Mouse (Mus musculus): Measurements from ENCODE around the gene Ndrg3.
"Not testable (repeated sequence)": the region's sequence is repeated elsewhere in the genome, so short reads cannot be mapped to it uniquely, and the experiment has no call there.

The Ndrg3 gene

DNA sequence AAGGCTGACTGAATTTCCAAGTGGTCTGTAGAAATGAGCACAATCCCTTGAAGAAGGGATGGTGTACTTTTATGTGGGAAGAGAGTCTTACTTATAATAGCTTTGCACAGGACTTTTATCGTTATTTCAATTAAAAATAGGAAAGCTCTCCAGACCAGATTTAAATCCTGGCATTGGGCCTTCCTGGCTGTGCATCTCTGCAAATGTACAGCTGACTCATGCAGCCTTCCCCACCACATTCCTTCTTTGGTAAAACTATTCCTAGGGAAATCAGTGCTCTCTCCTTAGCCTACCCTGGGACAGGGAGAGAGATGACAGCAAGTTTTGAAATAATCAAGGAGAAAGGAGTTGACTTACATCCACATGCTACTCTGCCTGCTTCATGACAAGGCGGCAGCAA is 54.1 kb downstream of the Ndrg3 start:
- DNase-seq (ENCODE audit: low spot score in 2 of 2) = peak; percentile 82 to 89

DNA sequence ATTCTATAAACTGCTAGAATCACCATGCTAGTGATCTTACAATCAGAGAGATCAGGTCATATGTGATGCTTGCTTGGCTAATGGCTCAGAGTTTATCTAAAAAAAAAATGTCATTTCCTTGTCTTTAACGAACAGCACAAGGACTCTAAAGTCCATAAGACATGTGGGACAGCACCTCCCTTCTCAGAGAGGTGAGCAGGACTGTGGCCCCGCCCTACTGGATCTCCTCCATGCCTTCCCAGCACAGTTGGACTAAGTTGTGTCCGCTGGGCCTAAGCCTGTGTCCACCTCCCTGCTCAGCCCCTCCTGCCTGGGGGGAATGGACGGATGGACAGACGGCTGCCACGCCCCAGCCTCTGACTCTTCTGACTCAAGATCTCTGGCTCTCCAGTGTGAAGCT is 56.9 kb downstream of the Ndrg3 start:
- no peak for DNase-seq (ENCODE audit: low spot score in 2 of 2)

DNA sequence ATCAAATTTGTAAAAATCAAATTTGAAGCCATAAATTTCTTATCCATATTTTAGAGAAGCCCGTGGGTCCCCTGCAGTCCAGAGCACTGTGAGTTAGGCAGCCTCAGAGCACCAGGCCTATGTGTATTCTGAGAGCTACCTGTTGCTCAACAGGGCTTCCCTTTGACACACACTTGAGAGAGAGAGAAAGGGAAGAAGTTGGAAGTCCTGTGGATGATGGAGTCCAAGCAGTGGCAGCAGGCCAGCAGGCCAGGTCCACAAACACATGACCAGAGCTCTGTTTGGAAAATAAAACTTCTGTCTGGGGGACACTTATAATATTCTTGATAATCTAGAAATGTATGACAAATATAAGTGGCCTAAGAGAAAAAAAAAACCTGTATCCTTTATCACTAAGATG is 58.4 kb downstream of the Ndrg3 start:
- no peak for DNase-seq (ENCODE audit: low spot score in 2 of 2)

DNA sequence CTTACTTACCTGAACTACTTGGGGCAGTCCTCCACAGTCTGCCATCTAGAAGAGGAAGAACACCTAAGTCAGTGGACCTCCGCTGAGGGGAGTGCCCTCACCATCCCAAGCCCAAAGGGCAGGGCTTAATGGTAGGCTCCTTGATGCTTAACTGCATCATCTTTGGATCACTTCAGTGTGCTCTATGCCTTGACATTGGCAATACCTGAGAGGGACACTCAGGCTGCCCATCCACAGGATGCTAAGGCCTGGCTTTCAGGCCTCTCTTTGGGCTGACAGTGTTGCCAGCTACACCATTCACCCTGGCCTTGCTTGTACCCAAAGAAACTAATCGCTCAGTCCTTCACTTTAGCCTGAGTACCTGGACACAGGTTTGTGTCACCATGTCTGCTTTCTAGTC is 60.4 kb downstream of the Ndrg3 start:
- DNase-seq (ENCODE audit: low spot score in 2 of 2) = no peak

DNA sequence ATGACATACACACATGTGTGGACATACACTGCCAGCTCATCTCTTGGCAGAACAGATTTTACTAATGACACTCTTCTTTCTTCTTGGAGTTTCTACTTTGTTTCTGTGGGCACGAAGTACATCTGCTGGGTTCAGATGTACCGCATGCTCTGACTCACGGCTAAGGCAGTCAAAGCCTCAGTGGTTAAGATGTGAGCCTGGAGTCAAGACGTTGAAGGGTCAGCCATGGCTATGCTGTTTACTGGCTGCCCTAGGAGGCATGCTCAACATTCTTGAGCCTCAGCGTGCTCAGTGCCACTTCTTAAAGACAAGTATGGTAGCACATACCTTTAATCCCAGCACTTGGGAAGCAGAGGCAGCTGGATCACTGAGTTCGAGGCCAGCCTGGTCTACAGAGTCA is 61.3 kb downstream of the Ndrg3 start:
- no peak for DNase-seq (ENCODE audit: low spot score in 2 of 2)

DNA sequence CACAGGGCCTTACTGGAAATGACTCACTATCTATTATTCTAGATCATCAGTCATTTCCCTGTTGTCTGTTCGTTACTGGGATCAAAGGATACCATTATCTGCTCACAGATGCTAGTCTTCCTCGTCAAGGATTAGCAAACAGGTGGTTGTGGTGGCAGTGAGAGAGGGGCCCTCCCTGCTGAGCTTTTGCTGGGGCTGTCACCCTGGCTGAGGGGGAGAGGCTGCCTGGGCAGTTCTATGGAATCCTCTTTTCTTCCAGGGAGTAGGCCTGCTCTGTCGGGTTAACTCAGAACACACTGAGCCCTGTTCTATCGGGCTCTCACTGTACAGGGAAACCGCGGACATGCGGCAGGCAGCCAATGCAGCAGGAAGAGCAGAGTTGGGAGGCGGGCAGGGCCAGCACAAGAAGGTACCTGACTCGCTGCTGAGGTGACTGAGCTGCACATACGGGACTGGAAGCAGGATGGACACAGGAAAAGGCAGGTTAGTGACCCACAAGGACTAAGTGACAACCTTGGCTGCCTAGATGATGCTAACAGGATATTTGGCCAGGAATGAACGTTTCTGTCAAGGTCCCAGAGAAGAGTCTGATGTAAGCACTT is 62.2 kb downstream of the Ndrg3 start:
- no peak for DNase-seq (ENCODE audit: low spot score in 2 of 2)

DNA sequence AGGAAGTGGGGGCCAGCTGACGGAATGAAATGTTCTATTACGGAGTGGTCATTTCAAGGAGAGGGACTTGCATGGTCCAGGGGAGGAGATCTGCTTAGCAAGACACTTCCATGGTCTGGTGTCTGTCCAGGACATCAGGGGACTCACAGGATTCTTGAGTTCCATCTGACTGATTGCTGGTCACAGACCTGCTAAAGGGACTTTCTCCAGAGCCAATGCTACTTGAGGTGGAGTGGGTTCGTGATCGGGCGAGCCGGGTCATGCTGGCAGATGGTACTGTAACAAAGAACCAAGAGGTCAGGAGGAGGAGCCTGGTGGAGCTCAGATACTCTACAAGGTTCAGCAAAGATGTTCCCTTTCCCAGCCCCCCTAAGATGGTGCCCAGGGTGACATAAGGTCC is 63.2 kb downstream of the Ndrg3 start:
- DNase-seq (ENCODE audit: low spot score in 2 of 2) = no peak

DNA sequence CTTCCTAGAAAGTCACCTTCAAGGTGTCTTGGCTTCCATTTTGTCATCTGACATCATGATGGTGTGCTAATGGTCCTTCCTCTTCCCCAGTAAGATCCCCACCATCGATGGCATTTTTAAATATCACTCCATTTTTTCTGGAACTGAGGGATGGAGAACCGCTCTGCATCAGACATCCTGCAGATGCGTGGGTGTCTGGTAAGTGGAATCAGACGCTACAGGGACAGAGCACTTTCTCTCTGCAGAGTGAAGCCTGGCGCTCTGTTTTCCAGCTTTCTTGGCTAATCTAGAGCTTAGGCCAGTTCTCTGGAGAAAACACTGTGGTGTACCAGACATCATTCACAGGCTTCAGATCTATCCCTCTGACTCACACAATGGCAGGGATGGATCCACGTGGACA is 64.2 kb downstream of the Ndrg3 start:
- DNase-seq (ENCODE audit: low spot score in 2 of 2) = no peak

DNA sequence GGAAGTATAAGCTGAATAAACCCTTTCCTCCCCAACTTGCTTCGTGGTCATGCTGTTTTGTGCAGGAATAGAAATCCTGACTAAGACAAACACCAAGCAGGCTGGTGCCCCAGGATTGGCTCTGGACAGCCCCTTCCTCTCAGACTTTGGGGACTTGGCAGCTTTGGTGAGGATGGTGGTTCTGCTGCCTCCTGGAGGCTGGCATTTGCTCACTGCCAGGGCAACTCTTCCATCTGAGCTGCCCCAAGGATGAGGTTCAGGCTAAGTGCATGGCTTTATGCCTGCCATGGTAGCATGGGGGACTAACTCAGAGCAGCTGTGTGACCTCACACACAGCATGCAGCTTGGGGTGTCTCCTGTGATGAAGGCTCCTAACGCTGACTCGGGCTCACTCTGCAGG is 66.2 kb downstream of the Ndrg3 start:
- peak in 1 of 2 experiments; percentile 18 for DNase-seq (ENCODE audit: low spot score in 2 of 2)

DNA sequence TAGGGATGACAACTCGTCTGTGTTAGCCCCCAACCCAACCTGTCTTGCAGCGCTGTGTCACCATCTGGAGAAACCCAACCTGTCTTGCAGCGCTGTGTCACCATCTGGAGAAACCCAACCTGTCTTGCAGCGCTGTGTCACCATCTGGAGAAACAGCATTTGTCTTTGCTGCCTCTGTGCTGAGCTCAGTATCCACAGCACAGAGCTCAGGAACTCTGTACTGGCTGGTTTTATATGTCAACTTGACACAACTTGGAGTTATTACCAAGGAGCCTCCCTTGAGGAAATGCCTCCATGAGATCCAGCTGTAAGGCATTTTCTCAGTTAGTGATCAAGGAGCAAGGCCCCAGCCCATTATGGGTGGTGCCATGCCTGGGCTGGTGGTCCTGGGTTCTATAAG is 66.8 kb downstream of the Ndrg3 start:
- peak; percentile 14 to 39 for DNase-seq (ENCODE audit: low spot score in 2 of 2)

DNA sequence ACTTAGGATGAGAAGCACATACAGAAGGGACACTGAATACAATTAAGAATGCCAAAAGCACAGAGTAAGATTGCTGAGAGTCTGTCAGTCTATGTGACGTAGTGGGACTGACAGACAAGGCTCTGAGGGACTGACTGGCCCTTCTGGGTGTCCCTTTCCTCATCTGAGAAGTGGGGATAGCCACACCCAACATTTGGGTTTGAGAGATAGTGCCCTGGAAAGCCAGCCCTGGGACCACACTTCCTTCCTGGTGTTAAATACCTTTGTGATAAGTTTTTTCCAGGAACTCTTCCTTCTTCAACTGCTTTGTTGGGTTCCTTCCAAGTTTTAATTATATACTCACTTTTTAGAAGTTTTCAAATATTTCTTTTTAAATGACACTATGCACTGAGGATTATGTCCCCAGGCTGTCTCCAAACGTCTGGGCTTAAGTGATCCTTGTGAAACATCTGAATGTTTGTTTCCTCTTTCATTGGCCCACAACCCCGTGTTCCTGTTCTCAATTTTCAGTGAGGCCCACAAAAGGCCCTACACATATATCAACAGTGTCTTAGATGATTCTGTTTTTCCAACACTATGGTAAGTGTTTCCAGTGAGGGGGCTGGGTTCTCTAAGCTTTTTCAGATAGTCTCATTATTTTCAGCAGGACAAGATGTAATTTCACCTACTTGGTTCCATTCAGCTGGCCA is 67.5 kb downstream of the Ndrg3 start:
- DNase-seq (ENCODE audit: low spot score in 2 of 2) = no peak

DNA sequence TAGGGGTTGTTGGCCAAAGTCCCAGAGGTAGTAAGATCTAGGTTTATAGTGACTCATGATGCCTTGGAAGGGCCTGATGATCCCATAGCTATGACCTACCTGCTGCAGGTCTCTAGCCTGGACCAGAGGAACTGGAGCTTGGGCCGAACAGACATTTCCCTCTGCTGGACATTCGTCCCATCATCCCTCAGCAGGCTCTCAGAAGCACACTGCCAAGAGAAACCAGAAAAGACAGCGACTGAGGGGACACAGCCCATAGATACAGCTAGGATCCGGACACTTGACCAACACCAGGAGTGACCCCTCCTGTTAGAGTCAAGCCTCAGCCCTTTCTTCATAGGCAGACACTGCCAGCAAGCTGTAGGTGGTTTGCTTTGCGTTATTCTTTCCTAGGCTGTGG is 68.8 kb downstream of the Ndrg3 start:
- DNase-seq (ENCODE audit: low spot score in 2 of 2) = peak in 1 of 2 experiments; percentile 13

DNA sequence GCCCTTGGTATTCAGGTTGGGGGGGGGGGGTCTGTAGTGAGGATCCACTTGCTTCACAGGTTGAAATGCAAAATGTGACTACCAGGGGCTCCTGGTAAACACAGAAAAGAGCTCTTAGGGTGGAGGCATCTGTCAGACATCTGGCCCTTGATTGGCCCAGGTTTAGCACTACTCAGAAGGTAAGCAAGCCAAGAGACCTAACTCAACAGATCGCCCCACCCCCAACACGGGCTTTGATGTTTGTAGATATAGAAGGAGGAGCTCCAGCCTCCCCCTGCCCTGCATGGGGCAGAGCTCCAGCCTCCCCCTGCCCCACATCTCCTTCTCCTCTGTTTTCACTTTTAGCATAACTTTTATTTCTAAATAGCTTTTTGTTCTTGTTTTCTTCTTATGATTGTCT is 72.1 kb downstream of the Ndrg3 start:
- no peak for DNase-seq (ENCODE audit: low spot score in 2 of 2)

DNA sequence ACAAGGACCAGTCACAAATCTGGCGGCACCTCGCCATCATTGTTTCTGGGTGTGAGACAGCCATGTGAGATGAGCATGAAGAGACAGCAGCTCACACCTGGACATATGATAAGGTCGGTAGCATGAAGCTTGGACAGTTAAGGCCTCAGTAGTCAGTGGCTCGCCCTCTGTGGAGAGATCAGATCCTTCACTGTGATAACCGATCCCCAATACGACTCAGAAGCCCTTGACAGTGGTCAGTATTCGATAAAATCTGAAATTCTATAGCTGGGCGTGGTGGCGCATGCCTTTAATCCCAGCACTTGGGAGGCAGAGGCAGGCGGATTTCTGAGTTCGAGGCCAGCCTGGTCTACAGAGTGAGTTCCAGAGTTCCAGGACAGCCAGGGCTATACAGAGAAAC is 72.7 kb downstream of the Ndrg3 start:
- DNase-seq (ENCODE audit: low spot score in 2 of 2) = not testable (repeated sequence)

DNA sequence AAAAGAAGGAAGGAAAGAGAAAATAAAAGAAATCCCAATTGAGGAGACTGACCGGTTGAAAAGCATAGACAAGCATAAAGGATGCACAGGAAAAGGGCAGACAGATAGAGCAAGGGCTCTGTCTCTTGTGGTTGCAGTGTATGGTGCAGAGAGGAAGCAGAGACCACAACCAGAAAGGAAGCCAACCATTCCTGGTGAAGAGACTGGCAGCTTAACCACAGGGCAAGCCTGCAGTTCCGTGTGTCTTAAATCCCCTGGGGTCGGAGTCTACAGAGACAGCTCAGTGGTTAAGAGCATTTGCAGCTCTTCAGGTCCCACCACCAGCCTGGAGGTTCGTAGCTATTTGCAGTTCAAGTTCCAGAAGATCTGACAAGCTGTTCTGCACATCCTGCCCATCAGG is 73.3 kb downstream of the Ndrg3 start:
- no peak for DNase-seq (ENCODE audit: low spot score in 2 of 2)

DNA sequence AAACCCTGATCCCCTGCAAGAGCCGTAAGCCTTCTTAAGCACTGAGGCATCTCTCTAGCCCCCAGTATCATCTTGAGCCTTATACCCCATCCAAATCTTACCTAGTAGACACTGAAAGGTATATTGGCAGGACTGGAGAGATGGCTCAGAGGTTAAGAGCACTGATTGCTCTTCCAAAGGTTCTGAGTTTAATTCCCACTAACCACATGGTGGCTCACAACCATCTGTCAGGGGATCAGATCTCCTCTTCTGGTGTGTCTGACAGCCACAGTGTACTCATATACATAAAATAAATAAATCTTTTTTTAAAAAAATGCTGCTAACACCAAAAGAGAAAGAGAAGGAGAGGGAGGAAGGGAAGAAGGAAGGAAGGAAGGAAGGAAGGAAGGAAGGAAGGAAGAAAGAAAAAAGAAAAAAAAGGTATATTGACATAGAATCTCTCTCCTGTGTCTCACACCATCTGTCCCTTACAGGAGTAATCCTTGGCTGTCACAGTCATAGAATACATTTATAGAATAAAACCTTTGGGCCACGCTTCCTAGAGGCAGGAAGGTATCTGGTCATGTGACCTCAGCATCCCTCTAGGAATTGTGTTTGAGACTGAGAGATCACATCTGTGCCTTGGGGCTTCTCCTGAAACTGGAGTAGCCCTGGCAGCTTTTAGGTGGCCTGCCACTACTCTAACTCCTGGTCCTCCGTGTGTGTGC is 75.3 kb downstream of the Ndrg3 start:
- DNase-seq (ENCODE audit: low spot score in 2 of 2) = no peak

DNA sequence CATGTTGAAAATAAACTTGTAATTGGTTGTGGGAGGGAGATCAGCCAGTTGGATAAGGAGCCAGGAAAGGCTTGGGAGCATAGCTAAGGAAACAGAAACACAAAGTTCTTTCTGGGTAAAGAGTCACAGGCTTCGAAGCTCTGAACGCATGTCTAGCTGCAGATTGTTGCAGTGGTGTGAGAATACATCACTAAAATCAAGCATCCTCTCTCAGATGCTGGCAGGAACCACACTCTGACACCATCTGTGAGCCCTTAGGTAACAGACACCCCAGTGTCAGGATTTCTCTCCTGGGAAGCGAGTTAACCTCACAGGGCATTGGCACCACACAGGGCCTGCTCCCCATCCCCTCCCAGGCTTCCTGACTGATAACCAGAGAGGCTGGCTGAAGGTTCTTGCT is 76.3 kb downstream of the Ndrg3 start:
- no peak for DNase-seq (ENCODE audit: low spot score in 2 of 2)

DNA sequence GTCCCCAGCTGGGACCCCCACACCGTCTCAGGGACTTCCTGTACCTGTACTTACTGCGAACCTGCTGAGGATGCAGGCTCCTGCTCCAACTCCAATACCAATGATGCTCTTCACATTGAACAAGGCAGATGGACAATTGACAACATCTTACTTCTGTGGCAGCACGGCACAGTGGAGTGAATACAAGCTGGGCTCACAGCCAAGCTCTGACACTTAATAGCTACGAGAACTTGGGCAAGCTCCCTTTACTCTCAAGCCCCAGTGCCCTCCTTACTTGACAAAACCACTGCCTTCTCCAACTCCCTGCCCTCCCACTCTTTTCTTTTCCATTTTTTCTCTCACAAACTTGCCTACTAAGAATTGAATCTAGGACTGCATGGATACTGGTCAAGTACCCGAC is 78.7 kb downstream of the Ndrg3 start:
- DNase-seq (ENCODE audit: low spot score in 2 of 2) = no peak

DNA sequence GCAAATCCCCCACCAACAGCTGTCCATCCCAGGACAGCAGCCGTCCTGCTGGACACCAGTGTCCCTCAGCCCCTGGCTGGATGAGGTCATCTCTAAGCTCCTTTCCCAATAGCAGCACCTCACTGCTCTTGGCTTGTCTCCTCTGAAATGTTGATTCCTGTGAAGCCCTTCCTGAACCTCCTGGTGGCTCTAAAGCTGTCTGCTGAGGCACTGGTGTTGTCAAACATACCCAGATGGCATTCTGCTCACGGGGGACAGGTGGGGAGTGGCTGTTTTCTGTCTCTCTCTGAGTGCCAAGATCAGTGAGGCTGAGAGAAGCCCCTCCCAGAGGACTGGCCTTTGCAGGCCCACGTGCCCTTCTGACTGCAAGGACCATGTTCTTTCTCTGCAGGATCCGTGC is 85.9 kb downstream of the Ndrg3 start:
- DNase-seq (ENCODE audit: low spot score in 2 of 2) = not testable (repeated sequence)

DNA sequence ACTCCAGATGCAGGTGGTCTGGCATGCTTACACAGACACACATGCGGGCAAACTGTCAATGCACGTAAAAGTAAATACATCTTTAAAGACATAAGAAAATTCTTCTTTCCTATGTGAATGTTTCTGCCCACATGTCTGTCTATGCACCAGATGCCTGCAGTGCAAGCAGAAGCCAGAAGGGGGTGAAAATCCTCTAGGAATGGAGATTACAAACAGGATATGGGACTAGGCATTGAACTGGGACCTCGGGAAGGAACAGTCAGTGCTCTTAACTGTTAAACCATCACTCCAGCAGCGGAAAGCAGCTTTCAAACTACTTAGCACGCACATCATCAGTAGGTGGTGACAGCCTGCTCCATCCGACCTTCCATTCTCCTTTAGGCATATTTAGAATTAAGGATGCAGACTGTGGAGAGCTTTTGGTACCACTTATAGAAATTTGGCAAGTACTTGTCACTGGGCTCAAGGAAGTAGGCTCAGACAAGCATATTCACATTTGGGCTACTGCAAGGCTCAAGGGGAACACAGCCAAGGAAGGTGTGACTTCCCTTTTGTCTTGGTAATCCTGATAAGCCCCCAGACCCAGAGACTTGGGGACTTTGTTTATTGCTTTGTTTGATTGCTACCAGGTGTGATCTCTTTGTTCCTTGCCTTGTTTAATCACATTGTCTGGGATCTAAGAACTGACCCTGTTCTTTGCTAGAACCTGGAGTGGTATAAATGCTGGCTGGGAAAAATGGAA is 86.7 kb downstream of the Ndrg3 start:
- peak; percentile 86 to 87 for DNase-seq (ENCODE audit: low spot score in 2 of 2)

DNA sequence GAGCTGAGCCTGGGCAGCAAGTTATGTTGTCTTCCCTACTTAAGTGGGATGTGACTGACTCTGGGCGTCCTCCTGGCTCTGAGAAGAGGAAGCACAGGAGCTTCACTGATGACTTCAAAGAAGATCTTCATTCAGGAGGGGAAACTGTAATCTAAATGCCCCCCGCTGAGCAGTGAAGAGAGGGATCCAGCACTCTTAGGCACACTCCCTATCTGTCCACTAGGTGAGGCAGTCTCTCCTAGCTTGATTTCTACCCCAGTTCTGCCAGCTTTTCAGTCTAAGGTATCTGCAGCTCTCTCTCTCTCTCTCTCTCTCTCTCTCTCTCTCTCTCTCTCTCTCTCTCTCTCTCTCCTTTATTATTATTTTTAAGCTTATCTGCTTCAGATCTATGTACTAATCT is 88.5 kb downstream of the Ndrg3 start:
- DNase-seq (ENCODE audit: low spot score in 2 of 2) = no peak

DNA sequence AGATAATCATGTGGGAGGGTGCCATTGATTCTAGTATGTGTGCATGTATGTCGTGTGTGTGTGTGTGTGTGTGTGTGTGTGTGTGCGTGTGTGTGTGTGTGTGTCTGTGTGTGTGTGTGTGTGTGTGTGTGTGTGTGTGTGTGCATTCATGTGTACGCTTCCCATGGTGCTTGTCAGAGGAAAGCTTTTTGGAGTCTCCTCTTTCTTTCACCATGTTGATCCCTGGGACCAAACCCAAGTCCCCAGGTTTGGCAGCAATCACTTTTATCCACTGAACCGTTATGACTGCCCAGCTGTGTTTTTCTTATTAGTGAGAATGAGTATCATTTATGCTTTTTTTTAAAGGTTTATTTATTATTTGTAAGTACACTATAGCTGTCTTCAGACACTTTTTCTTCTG is 89.4 kb downstream of the Ndrg3 start:
- DNase-seq (ENCODE audit: low spot score in 2 of 2) = not testable (repeated sequence)

DNA sequence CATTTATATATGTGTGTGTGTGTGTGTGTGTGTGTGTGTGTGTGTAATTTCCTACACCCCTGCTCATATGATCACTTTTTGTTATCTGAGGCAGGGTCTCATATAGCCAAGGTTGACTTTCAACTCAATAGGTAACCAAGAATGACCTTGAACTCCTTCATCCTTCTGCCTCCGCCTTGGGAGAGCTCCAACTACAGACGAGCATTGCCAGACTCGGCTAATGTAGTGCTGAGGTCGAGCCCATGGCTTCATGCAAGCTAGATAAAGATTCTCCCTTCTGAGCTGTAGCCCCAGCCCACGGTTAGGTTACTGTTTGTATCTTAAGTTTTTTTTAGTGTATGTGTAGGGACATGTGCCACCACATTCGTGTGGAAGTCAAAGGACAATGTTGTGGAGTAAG is 90.0 kb downstream of the Ndrg3 start:
- no peak for DNase-seq (ENCODE audit: low spot score in 2 of 2)

Data from right cerebral cortex, postnatal 10 days (tissue).